Mouse (Mus musculus) heart, adult 2 months (tissue): ENCODE data around the gene Aebp2.

ENCODE experiments used
- CTCF ChIP-seq: fragments of 200-600 bp; IDR thresholded peaks from 2 replicates; pipeline ENCODE4 v1.8.1; 2022; ENCODE audit warnings: antibody characterized with exemption, mild to moderate bottlenecking, moderate library complexity
- EP300 ChIP-seq: fragments of 200-500 bp; IDR thresholded peaks from 2 replicates; pipeline ENCODE4 v1.6.1; 2011; ENCODE audit warnings: low read depth, low read length, control low read depth; ENCODE audit not compliant: insufficient read depth
- POLR2A ChIP-seq: fragments of 200-500 bp; IDR thresholded peaks from 2 replicates; pipeline ENCODE4 v1.6.1; 2011; ENCODE audit warnings: mild to moderate bottlenecking, low read depth, low read length, control low read depth; ENCODE audit not compliant: insufficient read depth

GRCm38 (mm10) chr6:140722058-140722457 is 99.6 kb downstream of the Aebp2 start:
- TF ChIP-seq POLR2A (no peak), CTCF (no peak), EP300 (no peak)
